Mouse (Mus musculus): ENCODE measurements around the gene Gm9611.
"Not testable (repeated sequence)": the region's sequence is repeated elsewhere in the genome, so short reads cannot be mapped to it uniquely, and the experiment has no call there.

Gm9611 gene

DNA sequence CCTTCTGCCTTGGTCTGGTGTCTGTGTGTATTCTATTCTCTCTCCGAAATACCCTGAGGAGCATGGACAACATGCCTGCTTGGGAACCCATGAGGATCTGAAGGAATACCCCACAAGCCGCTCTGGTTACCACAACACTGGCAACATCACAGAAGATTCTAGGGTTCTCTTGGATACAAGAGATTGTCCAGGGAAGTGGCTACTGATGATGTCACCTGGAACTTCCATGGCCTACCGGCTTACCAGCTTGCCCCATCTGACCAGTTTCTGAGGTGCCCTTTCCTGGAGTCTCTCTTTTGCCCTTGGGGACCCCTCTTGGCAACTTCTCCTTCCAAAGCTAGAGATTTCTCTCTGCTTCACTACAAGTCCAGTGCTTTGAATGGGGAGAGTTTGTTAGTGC, at the start of gene Gm9611:
Gene Gm9611, minus strand, starts transcription at position 101 of the 400 bp plus-strand sequence.
- DNase-seq, result not testable (repeated sequence)

DNA sequence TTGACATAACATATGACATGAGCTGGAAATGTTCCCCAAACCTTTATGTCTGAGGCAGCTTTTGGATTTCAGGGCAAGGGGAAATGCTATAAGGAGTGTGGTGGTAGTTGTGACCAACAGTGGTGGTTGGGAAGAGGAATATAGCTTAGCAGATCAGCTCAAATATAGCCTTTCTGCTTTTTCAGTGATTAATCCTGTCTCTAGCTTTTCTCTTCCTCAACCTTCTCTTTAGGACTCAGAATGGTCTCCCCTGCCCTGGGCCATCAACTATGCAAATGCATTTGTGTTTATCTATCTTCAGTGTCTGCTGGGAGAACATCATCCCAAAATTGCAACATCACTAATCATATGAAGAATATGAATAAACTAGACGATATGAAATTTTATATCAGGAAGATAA, 12.8 kb upstream of the Gm9611 start, which contains the start of gene Gm7995:
Gene Gm7995, plus strand, starts transcription at position 301 of the 400 bp plus-strand sequence.
- DNase-seq, result not testable (repeated sequence)

DNA sequence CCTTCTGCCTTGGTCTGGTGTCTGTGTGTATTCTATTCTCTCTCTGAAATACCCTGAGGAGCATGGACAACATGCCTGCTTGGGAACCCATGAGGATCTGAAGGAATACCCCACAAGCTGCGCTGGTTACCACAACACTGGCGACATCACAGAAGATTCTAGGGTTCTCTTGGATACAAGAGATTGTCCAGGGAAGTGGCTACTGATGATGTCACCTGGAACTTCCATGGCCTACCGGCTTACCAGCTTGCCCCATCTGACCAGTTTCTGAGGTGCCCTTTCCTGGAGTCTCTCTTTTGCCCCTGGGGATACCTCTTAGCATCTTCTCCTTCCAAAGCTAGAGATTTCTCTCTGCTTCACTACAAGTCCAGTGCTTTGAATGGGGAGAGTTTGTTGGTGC, 37.2 kb downstream of the Gm9611 start, which contains the start of gene Gm17026:
Gene Gm17026, minus strand, starts transcription at position 101 of the 400 bp plus-strand sequence.
- DNase-seq, result not testable (repeated sequence)
